Mouse (Mus musculus): ENCODE measurements at regions not wholly inside any gene's neighbourhood (a gene's known extent, or its start where the extent isn't known, plus 50 kb on each side); places are given as distances from the start of the nearest gene placed in this dataset.

DNA sequence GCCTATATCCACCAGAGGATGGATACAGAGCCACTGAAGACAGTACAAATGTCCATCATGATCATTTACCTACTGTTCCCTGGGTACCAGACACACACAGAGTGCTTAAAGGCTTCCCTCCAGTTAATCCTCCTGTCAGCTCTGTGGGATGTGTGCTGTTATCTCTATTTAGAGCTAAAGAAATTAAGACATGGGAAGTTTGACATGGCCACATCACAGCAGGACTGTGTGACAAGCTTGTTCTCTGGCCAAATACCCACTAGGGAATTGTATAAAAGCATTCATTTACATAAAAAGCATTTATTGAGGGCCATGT, 92.3 kb downstream of the Aipl1 start:
- TF ChIP-seq POLR2A (IDR thresholded peaks at IDR 0.05; ENCODE audit: borderline replicate concordance, extremely low read depth, insufficient read depth, insufficient read length, poor library complexity, severe bottlenecking) (no peak), CTCF (IDR thresholded peaks at IDR 0.05; ENCODE audit: borderline replicate concordance, extremely low read depth, insufficient read depth, insufficient read length) (no peak)

All from brain, embryonic 14.5 days (tissue).